Mouse (Mus musculus) thymus, adult 2 months (tissue): Measurements from ENCODE around the gene Dlst.

ENCODE experiments used
- CTCF ChIP-seq: fragments of 200-500 bp; IDR thresholded peaks from 2 replicates; pipeline ENCODE4 v1.5.1; 2012; ENCODE audit warnings: mild to moderate bottlenecking, control low read depth, low read length, moderate library complexity, borderline replicate concordance; ENCODE audit not compliant: control insufficient read depth, poor library complexity, insufficient read depth; ENCODE audit errors: extremely low read depth
- POLR2A ChIP-seq: fragments of 200-500 bp; IDR thresholded peaks from 2 replicates; pipeline ENCODE4 v1.6.1; 2012; ENCODE audit warnings: mild to moderate bottlenecking, low read length, control low read depth, moderate library complexity; ENCODE audit not compliant: control insufficient read depth, poor library complexity, insufficient read depth; ENCODE audit errors: extremely low read depth

DNA sequence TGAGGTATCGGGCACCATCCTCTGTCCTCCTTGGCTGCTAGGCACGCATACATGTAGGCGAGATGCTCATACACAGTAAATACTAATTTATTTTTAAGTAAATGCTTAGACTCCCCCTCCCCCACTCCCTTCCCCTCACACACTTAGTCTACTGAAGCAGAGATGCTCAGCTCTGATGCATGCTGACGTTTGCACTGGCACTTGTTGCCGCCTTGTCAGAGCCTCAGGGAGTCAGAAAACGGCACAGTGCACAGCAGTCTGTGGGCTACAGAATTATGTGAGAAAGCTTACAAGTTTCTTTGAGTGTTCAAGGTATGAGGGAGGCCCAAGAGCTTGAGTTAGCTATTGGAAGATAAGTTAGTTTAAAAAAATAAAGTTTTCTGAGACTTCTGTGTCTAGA is 20.7 kb downstream of the Dlst start:
- TF ChIP-seq POLR2A, result no peak
- TF ChIP-seq CTCF, result no peak
